Mouse (Mus musculus) MEL (cell line): Measurements from ENCODE around the gene Chrdl2. TPM values are rescaled to one million over a fixed set of nuclear protein-coding genes. Genes with fewer than 3 reads are reported as not detected.

ENCODE experiments used
- DNase-seq: peaks from one replicate; pipeline ENCODE4 v3.0.0; 2011; ENCODE audit warnings: low read depth, low spot score
- H3K27ac ChIP-seq: 2 replicates; pipeline ENCODE4 v1.5.1; 2012; ENCODE audit warnings: low read depth, mild to moderate bottlenecking, control low read depth, low read length, moderate library complexity; ENCODE audit not compliant: control insufficient read depth
- H3K27me3 ChIP-seq, 2 experiments: fragments of 150-350 bp in 1 of 2; sonication (generic) in 1 of 2; 2 replicates each; pipeline ENCODE4 v1.6.1; 2012; ENCODE audit warnings: low read length in 2 of 2, mild to moderate bottlenecking in 2 of 2, improper control_type of control experiment in 1 of 2, moderate library complexity in 1 of 2; ENCODE audit not compliant: insufficient read depth in 2 of 2, control insufficient read depth in 1 of 2
- H3K36me3 ChIP-seq, 2 experiments: 2 replicates each; pipeline ENCODE4 v1.6.1; 2012 to 2014; ENCODE audit warnings: low read length in 2 of 2, improper control_type of control experiment in 1 of 2, inconsistent platforms in 1 of 2, mild to moderate bottlenecking in 1 of 2; ENCODE audit not compliant: insufficient read depth in 2 of 2, control insufficient read depth in 1 of 2
- H3K4me1 ChIP-seq, 2 experiments: fragments of 150-350 bp in 1 of 2; sonication (generic) in 1 of 2; 2 replicates each; pipeline ENCODE4 v1.6.1; 2012; ENCODE audit warnings: low read length in 2 of 2, improper control_type of control experiment in 1 of 2, mild to moderate bottlenecking in 1 of 2; ENCODE audit not compliant: insufficient read depth in 2 of 2, control insufficient read depth in 1 of 2
- H3K4me3 ChIP-seq, 2 experiments: fragments of 150-350 bp in 1 of 2; sonication (generic) in 1 of 2; 2 replicates each; pipeline ENCODE4 v1.5.1; 2012; ENCODE audit warnings: low read depth in 2 of 2, low read length in 2 of 2, mild to moderate bottlenecking in 2 of 2, moderate library complexity in 2 of 2, control low read depth in 1 of 2, improper control_type of control experiment in 1 of 2; ENCODE audit not compliant: control insufficient read depth in 1 of 2, insufficient read depth in 1 of 2
- H3K79me2 ChIP-seq: 2 replicates; pipeline ENCODE4 v1.6.1; 2012; ENCODE audit warnings: mild to moderate bottlenecking, low read length, moderate library complexity; ENCODE audit not compliant: control insufficient read depth, poor library complexity, insufficient read depth
- H3K9ac ChIP-seq: 2 replicates; pipeline ENCODE4 v1.6.1; 2012; ENCODE audit warnings: low read depth, mild to moderate bottlenecking, control low read depth, low read length, moderate library complexity; ENCODE audit not compliant: control insufficient read depth, poor library complexity, severe bottlenecking
- H3K9me3 ChIP-seq: fragments of 150-350 bp; sonication (generic); replicated peaks from 2 replicates; pipeline ENCODE4 v1.6.1; 2012; ENCODE audit warnings: mild to moderate bottlenecking, low read length, improper control_type of control experiment, moderate library complexity; ENCODE audit not compliant: insufficient read depth
- ELF1 ChIP-seq: IDR thresholded peaks from 2 replicates; pipeline ENCODE4 v1.6.1; 2014; ENCODE audit warnings: low read depth, mild to moderate bottlenecking, inconsistent platforms, low read length, improper control_type of control experiment, moderate library complexity
- EP300 ChIP-seq, 2 experiments: IDR thresholded peaks; 2 replicates each; pipeline ENCODE4 v1.6.1; 2011; ENCODE audit warnings: improper control_type of control experiment in 2 of 2, low read length in 2 of 2, low read depth in 1 of 2, mild to moderate bottlenecking in 1 of 2
- ETS1 ChIP-seq: IDR thresholded peaks from 2 replicates; pipeline ENCODE4 v1.6.1; 2012; ENCODE audit warnings: low read depth, mild to moderate bottlenecking, inconsistent platforms, low read length, improper control_type of control experiment, moderate library complexity
- GABPA ChIP-seq: IDR thresholded peaks from 2 replicates; pipeline ENCODE4 v1.6.1; 2012; ENCODE audit warnings: low read depth, mild to moderate bottlenecking, inconsistent platforms, low read length, improper control_type of control experiment, moderate library complexity
- GATA1 ChIP-seq: IDR thresholded peaks from 2 replicates; pipeline ENCODE4 v1.6.1; 2011; ENCODE audit warnings: low read depth, low read length, improper control_type of control experiment
- JUND ChIP-seq: IDR thresholded peaks from 2 replicates; pipeline ENCODE4 v1.6.1; 2011; ENCODE audit warnings: low read depth, mild to moderate bottlenecking, improper control_type of control experiment, low read length
- MAZ ChIP-seq: IDR thresholded peaks from 2 replicates; pipeline ENCODE4 v1.6.1; 2012; ENCODE audit warnings: low read depth, mild to moderate bottlenecking, inconsistent platforms, low read length, improper control_type of control experiment
- MEF2A ChIP-seq: IDR thresholded peaks from 2 replicates; pipeline ENCODE4 v1.6.1; 2014; ENCODE audit warnings: low read depth, mild to moderate bottlenecking, inconsistent platforms, low read length, improper control_type of control experiment; ENCODE audit not compliant: poor library complexity, insufficient replicate concordance, severe bottlenecking; ENCODE audit errors: extremely low read depth
- MXI1 ChIP-seq: IDR thresholded peaks from 2 replicates; pipeline ENCODE4 v1.6.1; 2011; ENCODE audit warnings: mild to moderate bottlenecking, low read depth, low read length, improper control_type of control experiment
- MYC ChIP-seq: IDR thresholded peaks from 2 replicates; pipeline ENCODE4 v1.6.1; 2011; ENCODE audit warnings: low read depth, mild to moderate bottlenecking, low read length, improper control_type of control experiment, moderate library complexity
- POLR2AphosphoS5 ChIP-seq: IDR thresholded peaks from 2 replicates; pipeline ENCODE4 v1.6.1; 2012; ENCODE audit warnings: low read depth, borderline replicate concordance, mild to moderate bottlenecking, inconsistent platforms, low read length, moderate library complexity, mixed read lengths
- RCOR1 ChIP-seq: IDR thresholded peaks from 2 replicates; pipeline ENCODE4 v1.6.1; 2012; ENCODE audit warnings: low read depth, mild to moderate bottlenecking, inconsistent platforms, low read length, improper control_type of control experiment
- TAL1 ChIP-seq: IDR thresholded peaks from 2 replicates; pipeline ENCODE4 v1.6.1; 2012; ENCODE audit warnings: mild to moderate bottlenecking, inconsistent platforms, low read length, moderate library complexity, mixed read lengths
- TCF12 ChIP-seq: IDR thresholded peaks from 2 replicates; pipeline ENCODE4 v1.6.1; 2014; ENCODE audit warnings: low read depth, mild to moderate bottlenecking, inconsistent platforms, low read length, improper control_type of control experiment, moderate library complexity
- USF2 ChIP-seq, 2 experiments: IDR thresholded peaks; 2 replicates each; pipeline ENCODE4 v1.6.1; 2011 to 2012; ENCODE audit warnings: improper control_type of control experiment in 2 of 2, low read length in 2 of 2, borderline replicate concordance in 1 of 2, inconsistent platforms in 1 of 2, low read depth in 1 of 2, mild to moderate bottlenecking in 1 of 2; ENCODE audit not compliant: insufficient read depth in 1 of 2
- ZC3H11A ChIP-seq: IDR thresholded peaks from 2 replicates; pipeline ENCODE4 v1.6.1; 2012; ENCODE audit warnings: low read depth, mild to moderate bottlenecking, inconsistent platforms, low read length, improper control_type of control experiment
- ZNF384 ChIP-seq: IDR thresholded peaks from 2 replicates; pipeline ENCODE4 v1.6.1; 2012; ENCODE audit warnings: low read depth, mild to moderate bottlenecking, inconsistent platforms, low read length, improper control_type of control experiment
- polyA plus RNA-seq, 2 experiments: library from polyadenylated mRNA; stranded (reverse) in 1 of 2; unstranded in 1 of 2; fragments of >175 nt in 1 of 2; fragments of >200 nt in 1 of 2; gene quantifications; 2 replicates each; pipeline versions ENCODE4 v1.2.1 to v1.2.4; 2012; ENCODE audit warnings: low replicate concordance in 2 of 2, low read depth in 1 of 2; ENCODE audit not compliant: insufficient read length in 2 of 2, insufficient read depth in 1 of 2, missing spikeins in 1 of 2
- total RNA-seq: library from RNA; depleted of rRNA; stranded (reverse); fragments of 300-350 nt; gene quantifications from 2 replicates; pipeline ENCODE4 v1.2.3, GENCODE M21; 2012

The Chrdl2 gene
- total and polyA plus RNA-seq, 3 experiments, result 0.08 TPM; not detected in 2

DNA sequence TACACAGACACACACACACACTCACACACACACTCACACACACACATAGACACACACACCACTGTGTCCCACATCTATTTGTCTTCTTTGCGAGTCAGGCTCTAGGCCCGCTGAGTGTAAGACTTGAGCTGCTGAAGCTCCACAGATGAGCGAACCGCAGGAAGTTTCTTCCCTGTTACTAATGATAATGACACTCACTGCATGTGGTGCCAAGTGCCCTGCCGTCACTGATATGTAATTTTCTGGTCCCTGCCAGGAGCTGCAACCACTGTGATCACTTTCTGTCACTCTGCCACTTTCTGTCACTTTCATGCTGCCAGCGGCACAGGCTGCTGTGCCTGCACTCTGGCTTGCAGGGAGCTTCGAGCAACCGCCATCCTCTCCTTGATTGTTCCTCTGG, 6.1 kb downstream of the Chrdl2 start:
- no peak for TF ChIP-seq ZNF384
- TF ChIP-seq GATA1, result peak; percentile 36; the same call in 1 of the 2 replicates
- no peak for TF ChIP-seq USF2 (IDR thresholded peaks at IDR 0.05; ENCODE audit: borderline replicate concordance in 1 of 2, insufficient read depth in 1 of 2, low read depth in 1 of 2, low read length in 2 of 2)
- peak; percentile 31; the same call in 1 of the 2 replicates for TF ChIP-seq ETS1
- no peak for TF ChIP-seq POLR2AphosphoS5
- TF ChIP-seq EP300 (IDR thresholded peaks at IDR 0.05; ENCODE audit: low read depth in 1 of 2, low read length in 2 of 2), result peak; percentile 65 to 72
- TF ChIP-seq TCF12, result peak; percentile 58; the same call in 1 of the 2 replicates
- TF ChIP-seq MXI1, result no peak
- peak; percentile 36; the same call in 1 of the 2 replicates for TF ChIP-seq RCOR1
- TF ChIP-seq MEF2A, result no peak
- TF ChIP-seq, all 39 proteins: peak for 5
- H3K27ac ChIP-seq, result no peak overlapping the region
- peaks cover 12 to 17% of the 10 kb centered on the region in 2 experiments for H3K27me3 ChIP-seq

DNA sequence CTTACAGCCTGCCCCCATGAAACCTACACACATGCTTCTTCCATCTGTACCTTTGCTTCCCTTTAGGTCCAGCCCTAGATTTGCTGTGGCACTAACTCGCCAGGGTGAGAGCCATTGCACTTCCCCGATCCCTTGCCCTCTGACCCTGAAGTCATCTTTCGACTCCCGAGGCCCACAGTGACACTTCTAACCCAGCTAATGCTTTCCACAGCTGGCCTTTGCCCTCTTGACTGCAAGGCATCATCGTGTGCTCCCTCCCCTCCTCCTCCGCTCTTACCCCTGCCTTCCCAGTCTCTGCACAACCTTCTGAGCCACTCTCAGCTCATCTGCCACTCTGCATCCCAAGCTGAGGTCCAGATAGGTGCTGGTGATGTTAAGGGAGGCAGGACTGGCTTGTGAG, 6.5 kb downstream of the Chrdl2 start:
- H3K9me3 ChIP-seq, result no peaks in the 10 kb centered on the region
- H3K27ac ChIP-seq, result no peak overlapping the region
- H3K79me2 ChIP-seq, result no peaks in the 10 kb centered on the region
- peaks cover 12 to 17% of the 10 kb centered on the region in 2 experiments for H3K27me3 ChIP-seq
- no peaks in the 10 kb centered on the region for H3K36me3 ChIP-seq
- H3K4me1 ChIP-seq, result peaks cover 0 to 5% of the 10 kb centered on the region in 2 experiments; a peak in 2 of 4 replicates
- no peak for DNase-seq
- H3K4me3 ChIP-seq, result no peak overlapping the region
- TF ChIP-seq MYC (no peak), GABPA (no peak), TAL1 (no peak), ZC3H11A (no peak), ETS1 (no peak), MAZ (no peak), ELF1 (no peak), JUND (no peak)
- H3K9ac ChIP-seq, result no peak overlapping the region

More for the DNA sequence above, 6.1 kb downstream of the Chrdl2 start:
- Histone ChIP-seq H3K36me3 (no peaks in the 10 kb centered on the region), H3K4me1 (peaks cover 0 to 5% of the 10 kb centered on the region in 2 experiments; a peak in 2 of 4 replicates), H3K4me3 (no peak overlapping the region), H3K9ac (no peak overlapping the region), H3K9me3 (no peaks in the 10 kb centered on the region), H3K79me2 (no peaks in the 10 kb centered on the region)
- peak; percentile 80 for DNase-seq
